Comparison of ENCODE assay signal across 28 mouse cellular contexts in the genomic region with DNA sequence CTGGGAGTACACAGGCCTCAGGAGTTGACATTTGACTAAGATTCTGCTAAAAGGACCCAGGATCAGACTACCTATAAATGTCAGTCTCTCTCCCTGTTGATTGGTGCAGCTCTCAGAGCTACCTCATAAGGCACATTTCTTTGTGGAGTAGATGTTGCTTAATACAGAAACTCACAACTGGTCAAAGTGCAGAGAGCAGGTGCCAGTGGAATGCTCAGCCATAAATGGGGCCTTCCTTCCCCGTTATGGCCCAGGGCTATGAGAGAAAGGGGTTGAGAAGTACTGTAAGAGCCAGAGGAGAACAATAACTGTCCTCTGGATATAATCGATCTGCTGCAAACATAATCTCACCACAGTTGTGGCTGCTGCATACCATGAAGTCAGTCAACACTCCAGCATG.
"Had no signal": no experiment of that assay in that cellular context is flagged by ENCODE, and none has a peak within 500 bp of the region (broad histone marks: within the 10 kb centered on the region; RNA-seq: fewer than 3 reads in every experiment).

No protein-coding gene starts in this region.

- H3K9me3 ChIP-seq: embryonic facial prominence, embryonic 10.5 days; embryonic facial prominence, embryonic 12.5 days; embryonic facial prominence, embryonic 13.5 days; embryonic facial prominence, embryonic 15.5 days; forebrain, embryonic 10.5 days; forebrain, embryonic 12.5 days; forebrain, embryonic 13.5 days; forebrain, embryonic 15.5 days had no signal

- H3K36me3 ChIP-seq: embryonic facial prominence, embryonic 10.5 days; embryonic facial prominence, embryonic 12.5 days; embryonic facial prominence, embryonic 13.5 days; embryonic facial prominence, embryonic 15.5 days; forebrain, embryonic 10.5 days; forebrain, embryonic 12.5 days; forebrain, embryonic 15.5 days had no signal

- H3K27me3 ChIP-seq: embryonic facial prominence, embryonic 12.5 days; embryonic facial prominence, embryonic 13.5 days; embryonic facial prominence, embryonic 15.5 days; forebrain, embryonic 15.5 days had no signal

- H3K27ac ChIP-seq: embryonic facial prominence, embryonic 10.5 days; embryonic facial prominence, embryonic 12.5 days; embryonic facial prominence, embryonic 13.5 days; embryonic facial prominence, embryonic 15.5 days; forebrain, embryonic 10.5 days; forebrain, embryonic 12.5 days; forebrain, embryonic 13.5 days; forebrain, embryonic 15.5 days; gastrocnemius, adult 2 months had no signal

- H3K4me2 ChIP-seq: embryonic facial prominence, embryonic 12.5 days; embryonic facial prominence, embryonic 13.5 days; embryonic facial prominence, embryonic 15.5 days; forebrain, embryonic 12.5 days; forebrain, embryonic 13.5 days; forebrain, embryonic 15.5 days had no signal

- ATAC-seq: forebrain, embryonic 13.5 days; forebrain, embryonic 14.5 days; forebrain, embryonic 15.5 days; forebrain, embryonic 16.5 days; forebrain, postnatal 0 days had no signal

- H3K9ac ChIP-seq: embryonic facial prominence, embryonic 12.5 days; embryonic facial prominence, embryonic 13.5 days; embryonic facial prominence, embryonic 15.5 days; forebrain, embryonic 12.5 days; forebrain, embryonic 13.5 days; forebrain, embryonic 15.5 days; forebrain, postnatal 0 days had no signal

- H3K4me1 ChIP-seq: embryonic facial prominence, embryonic 10.5 days; embryonic facial prominence, embryonic 12.5 days; embryonic facial prominence, embryonic 13.5 days; embryonic facial prominence, embryonic 15.5 days; forebrain, embryonic 10.5 days; forebrain, embryonic 12.5 days; forebrain, embryonic 13.5 days; forebrain, embryonic 15.5 days had no signal

- H3K4me3 ChIP-seq: embryonic facial prominence, embryonic 10.5 days; embryonic facial prominence, embryonic 12.5 days; embryonic facial prominence, embryonic 13.5 days; embryonic facial prominence, embryonic 15.5 days; erythroblast, embryonic 14.5 days; forebrain, embryonic 10.5 days; forebrain, embryonic 12.5 days; forebrain, embryonic 13.5 days; forebrain, embryonic 15.5 days; gastrocnemius, adult 2 months had no signal

- DNase-seq: cerebellum, adult 18-20 months; cerebellum, adult 2 months; cerebellum, adult 8-10 months; cerebellum, adult 9-10 months; cerebellum, adult 9-11 months; cerebellum, postnatal 10 days; cerebellum, postnatal 14 days; cerebellum, postnatal 25 days; cerebellum, postnatal 36 days; embryo, embryonic 11 days; forebrain, postnatal 0 days; gastrocnemius, adult 2 months; gastrocnemius, postnatal 10 days; gastrocnemius, postnatal 14 days; gastrocnemius, postnatal 25 days; gastrocnemius, postnatal 36 days; heart, adult 18-20 months had no signal
